Mouse (Mus musculus): ENCODE results near the gene Gipc1. TPM values are rescaled to one million over a fixed set of nuclear protein-coding genes. Genes with fewer than 3 reads are reported as not detected.
A peak's percentile ranks its signal among the peaks of the same experiment; 100 is the strongest.

Gipc1 gene
- polyA plus RNA-seq, 1 experiment from 2014 or later: 204 TPM

DNA sequence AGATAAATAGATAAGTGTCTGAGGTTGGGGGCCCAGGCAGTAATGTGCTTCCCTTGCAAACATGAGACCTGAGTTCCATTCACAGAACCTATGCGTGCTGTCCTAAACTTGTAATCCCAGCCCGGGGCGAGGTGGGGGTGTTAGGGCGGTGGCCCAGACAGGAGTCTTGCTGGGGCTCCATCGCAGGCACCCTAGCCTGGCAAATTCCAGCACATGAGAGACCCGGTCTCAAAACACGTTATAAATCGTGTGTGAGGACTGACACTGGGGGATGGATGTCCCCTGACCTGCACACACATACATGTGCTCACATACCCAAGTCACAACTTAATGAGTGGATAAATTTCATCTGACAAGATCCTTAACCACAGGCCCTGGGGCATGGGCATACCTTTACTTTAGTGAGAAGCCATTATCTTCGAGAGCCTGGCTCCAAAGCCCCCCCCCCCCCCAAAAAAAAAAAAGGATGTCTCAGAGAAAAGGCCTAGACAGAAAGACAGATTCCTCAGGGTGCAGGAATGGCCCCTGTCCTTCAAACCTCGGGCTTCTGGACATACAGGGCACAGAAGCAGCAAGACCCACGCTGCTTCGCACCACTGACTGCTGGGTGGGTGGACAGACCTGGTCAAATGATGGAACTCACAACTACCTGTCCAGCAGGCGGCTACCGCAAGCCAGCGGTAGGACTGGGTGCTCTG, 30.6 kb upstream of the Gipc1 start:
- H3K9ac ChIP-seq (replicated peaks): peak overlapping the region; percentile 63
- peak overlapping the region; percentile 42 for H3K4me3 ChIP-seq
- peak overlapping the region; percentile 77 for H3K4me2 ChIP-seq (replicated peaks)
- ATAC-seq (ENCODE audit: low FRiP score, low read depth): peak; percentile 63
- no peak overlapping the region for H3K27ac ChIP-seq (replicated peaks)
- H3K9me3 ChIP-seq: no peaks in the 10 kb centered on the region
- H3K27me3 ChIP-seq: 0 out of 2 replicates have a peak, but pooled peaks cover 7% of the 10 kb centered on the region
- 57% methylated on average over 15 of the region's 15 CpGs for WGBS
- no peaks in the 10 kb centered on the region for H3K4me1 ChIP-seq
- H3K36me3 ChIP-seq: no peaks in the 10 kb centered on the region

DNA sequence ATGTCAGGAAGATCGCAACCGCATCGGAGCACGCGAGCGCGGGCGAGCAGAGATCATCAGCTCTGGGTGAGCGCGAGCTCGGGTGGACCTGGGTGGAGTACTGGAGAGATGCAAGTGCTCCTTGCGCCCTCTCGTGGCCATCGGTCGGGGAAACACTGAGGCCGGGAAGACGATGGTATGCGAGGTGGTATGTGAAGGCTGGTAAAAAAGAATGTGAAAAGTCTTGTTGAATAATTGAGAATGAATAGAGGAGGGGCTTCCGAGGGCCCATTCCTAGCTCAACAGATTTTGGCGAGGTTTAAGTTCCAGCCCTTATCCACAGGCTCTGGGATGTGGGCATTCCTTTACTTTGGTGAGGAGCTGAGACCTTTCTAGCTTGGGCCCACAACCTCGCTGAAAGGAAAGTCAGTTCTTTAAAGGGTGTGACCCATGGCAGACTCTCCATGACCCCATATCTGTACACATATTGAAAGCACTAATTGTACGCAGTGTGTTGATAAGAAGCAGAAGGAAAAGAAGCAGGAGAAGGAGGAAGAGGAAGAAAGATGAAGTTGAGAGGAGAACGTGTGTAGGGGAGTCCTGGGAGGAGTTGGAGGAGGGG, 30.0 kb upstream of the Gipc1 start:
- WGBS: 11% methylated on average over 23 of the region's 23 CpGs
- peak overlapping the region; percentile 42 for H3K4me3 ChIP-seq
- H3K4me2 ChIP-seq (replicated peaks): peak overlapping the region; percentile 77
- H3K27me3 ChIP-seq: 0 out of 2 replicates have a peak, but pooled peaks cover 7% of the 10 kb centered on the region
- no peaks in the 10 kb centered on the region for H3K9me3 ChIP-seq
- peak; percentile 93 for ATAC-seq (ENCODE audit: low FRiP score, low read depth)
- no peak overlapping the region for H3K27ac ChIP-seq (replicated peaks)
- no peaks in the 10 kb centered on the region for H3K4me1 ChIP-seq
- H3K36me3 ChIP-seq: no peaks in the 10 kb centered on the region
- H3K9ac ChIP-seq (replicated peaks): peak overlapping the region; percentile 63

DNA sequence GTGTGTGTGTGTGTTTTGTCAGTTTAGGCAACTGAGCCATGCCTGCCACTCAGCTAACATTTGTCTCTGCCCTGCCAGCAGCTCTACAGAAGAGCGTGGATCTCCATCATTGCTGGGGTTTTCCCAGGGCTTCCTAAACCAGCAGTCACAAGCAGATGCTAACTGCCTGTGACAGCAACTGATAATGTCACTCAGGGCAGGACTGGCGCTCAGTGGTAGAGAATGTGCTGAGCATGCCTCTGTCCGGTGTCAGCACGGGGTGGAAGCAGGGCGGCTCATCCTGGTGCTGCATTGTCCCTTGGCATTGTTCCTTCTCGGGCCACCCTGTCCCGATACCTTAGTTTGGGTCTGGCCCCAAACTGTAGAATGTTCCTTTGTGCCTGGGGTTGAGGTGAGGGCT, 28.9 kb upstream of the Gipc1 start:
- Histone ChIP-seq H3K36me3 (no peaks in the 10 kb centered on the region), H3K4me1 (no peaks in the 10 kb centered on the region), H3K4me2 (replicated peaks) (no peak overlapping the region), H3K9me3 (no peaks in the 10 kb centered on the region), H3K27me3 (0 out of 2 replicates have a peak, but pooled peaks cover 7% of the 10 kb centered on the region), H3K9ac (replicated peaks) (no peak overlapping the region), H3K27ac (replicated peaks) (no peak overlapping the region), H3K4me3 (no peak overlapping the region)
- ATAC-seq (ENCODE audit: low FRiP score, low read depth): no peak
- 95% methylated on average over 7 of the region's 7 CpGs for WGBS

DNA sequence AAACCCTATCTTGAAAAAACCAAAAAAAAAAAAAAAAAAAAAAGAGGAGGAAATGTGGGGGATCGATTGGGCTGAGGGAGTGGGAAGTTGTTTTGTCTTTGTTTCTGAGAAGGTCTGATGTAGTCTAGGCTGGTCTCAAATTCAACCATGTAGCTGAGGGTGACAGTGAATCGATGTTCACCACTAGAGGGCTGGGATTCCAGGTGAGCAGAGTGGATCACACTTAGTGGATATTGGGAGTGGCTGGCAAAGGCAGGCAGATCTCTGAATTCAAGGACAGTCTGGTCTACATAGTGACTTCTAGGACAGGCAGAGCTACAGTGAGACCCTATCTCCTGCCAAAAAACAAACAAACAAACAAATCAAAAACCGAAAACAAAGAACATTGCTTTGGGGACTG, 27.7 kb upstream of the Gipc1 start:
- Histone ChIP-seq H3K4me3 (no peak overlapping the region), H3K27ac (replicated peaks) (no peak overlapping the region)
- ATAC-seq (ENCODE audit: low FRiP score, low read depth): no peak

DNA sequence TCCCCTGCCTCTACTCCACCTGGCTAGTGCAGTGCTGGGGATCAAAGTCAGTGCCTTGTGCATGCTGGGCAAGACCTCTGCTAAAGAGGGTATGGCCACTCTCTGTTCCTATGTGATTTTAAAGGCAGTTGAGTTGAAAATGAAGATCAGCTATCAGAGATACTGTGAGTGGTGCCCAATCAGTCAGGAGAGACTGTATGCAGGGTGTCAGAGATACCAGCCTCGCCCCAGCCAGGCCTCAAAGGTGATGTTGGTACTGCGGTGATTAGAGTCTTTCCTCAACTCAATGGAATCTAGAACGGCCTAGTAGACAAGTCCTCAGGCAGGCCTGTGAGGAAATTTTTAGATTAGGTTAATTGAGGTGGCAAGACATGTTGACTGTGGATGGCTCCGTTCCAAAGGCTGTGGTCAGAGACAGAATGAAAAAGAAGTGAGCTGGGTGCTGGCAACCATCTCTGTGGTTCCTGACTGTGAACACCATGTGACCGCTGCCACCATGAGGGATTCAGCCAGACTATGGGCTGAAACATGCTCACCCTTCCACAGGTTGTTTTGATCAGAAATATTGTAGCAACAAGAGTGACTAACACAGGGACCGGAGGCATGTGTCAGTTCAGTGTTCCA, 26.7 kb upstream of the Gipc1 start:
- H3K9ac ChIP-seq (replicated peaks): no peak overlapping the region
- 0 out of 2 replicates have a peak, but pooled peaks cover 7% of the 10 kb centered on the region for H3K27me3 ChIP-seq
- no peak overlapping the region for H3K4me3 ChIP-seq
- no peaks in the 10 kb centered on the region for H3K4me1 ChIP-seq
- H3K4me2 ChIP-seq (replicated peaks): no peak overlapping the region
- no peak for ATAC-seq (ENCODE audit: low FRiP score, low read depth)
- no peaks in the 10 kb centered on the region for H3K36me3 ChIP-seq
- 83% methylated on average over 6 of the region's 6 CpGs for WGBS
- H3K27ac ChIP-seq (replicated peaks): no peak overlapping the region
- no peaks in the 10 kb centered on the region for H3K9me3 ChIP-seq

More for the DNA sequence above, 27.7 kb upstream of the Gipc1 start:
- 0 out of 2 replicates have a peak, but pooled peaks cover 7% of the 10 kb centered on the region for H3K27me3 ChIP-seq
- 48% methylated on average over 3 of the region's 3 CpGs for WGBS
- no peaks in the 10 kb centered on the region for H3K4me1 ChIP-seq
- no peaks in the 10 kb centered on the region for H3K36me3 ChIP-seq
- H3K9ac ChIP-seq (replicated peaks): no peak overlapping the region
- H3K4me2 ChIP-seq (replicated peaks): no peak overlapping the region
- no peaks in the 10 kb centered on the region for H3K9me3 ChIP-seq

DNA sequence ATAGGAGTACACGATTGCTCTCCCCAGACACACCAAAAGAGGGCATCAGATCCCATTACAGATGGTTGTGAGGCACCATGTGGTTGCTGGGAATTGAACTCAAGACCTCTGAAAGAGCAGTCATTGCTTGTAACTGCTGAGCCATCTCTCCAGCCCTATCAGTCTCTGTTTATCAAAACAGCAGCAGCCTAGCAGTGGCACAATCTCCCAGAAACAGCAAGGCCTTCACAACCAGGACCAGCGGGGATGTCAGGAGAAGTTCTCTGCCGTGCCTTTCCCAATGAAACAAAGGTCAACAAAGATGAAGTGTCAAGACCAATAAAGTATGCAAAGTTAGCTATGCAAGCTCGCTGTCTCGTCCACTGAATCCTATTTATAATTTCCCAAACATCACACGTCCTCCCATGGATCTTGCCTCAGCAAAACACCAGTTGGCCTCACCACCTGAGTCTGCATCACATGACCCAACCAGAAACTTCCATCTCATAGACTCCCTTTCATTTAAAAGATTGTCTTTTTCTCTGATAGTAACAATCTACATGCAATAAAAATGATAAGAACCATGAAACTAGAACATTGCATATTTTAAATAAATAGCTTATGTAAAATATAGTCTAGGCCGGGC, 20.3 kb upstream of the Gipc1 start:
- 92% methylated on average over 7 of the region's 7 CpGs for WGBS
- H3K9me3 ChIP-seq: peaks cover 7% of the 10 kb centered on the region; the same call in 1 of the 2 replicates
- no peak for ATAC-seq (ENCODE audit: low FRiP score, low read depth)
- no peaks in the 10 kb centered on the region for H3K27me3 ChIP-seq
- no peak overlapping the region for H3K9ac ChIP-seq (replicated peaks)
- H3K4me2 ChIP-seq (replicated peaks): no peak overlapping the region
- no peak overlapping the region for H3K27ac ChIP-seq (replicated peaks)
- H3K36me3 ChIP-seq: no peaks in the 10 kb centered on the region
- no peaks in the 10 kb centered on the region for H3K4me1 ChIP-seq
- H3K4me3 ChIP-seq: no peak overlapping the region

DNA sequence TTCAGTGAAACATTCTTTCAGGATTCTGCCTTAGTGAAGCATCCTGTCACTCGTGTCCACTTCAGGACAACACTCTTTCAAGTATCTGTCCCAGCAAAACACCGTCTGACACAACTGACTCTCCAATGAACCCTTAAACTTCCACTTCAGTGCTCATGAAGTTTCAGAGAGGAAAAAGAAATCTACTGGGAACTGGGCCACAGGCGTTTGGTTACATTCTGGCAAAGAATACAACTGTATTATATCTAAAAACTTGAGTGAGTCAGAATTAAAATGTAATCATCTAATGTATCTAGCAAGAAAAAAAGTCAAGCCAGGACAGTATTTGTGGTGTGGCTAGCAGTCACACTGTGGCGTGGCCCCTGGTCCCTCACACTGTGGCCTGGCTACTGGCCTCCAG, 13.6 kb upstream of the Gipc1 start:
- H3K4me1 ChIP-seq: no peaks in the 10 kb centered on the region
- H3K27ac ChIP-seq (replicated peaks): no peak overlapping the region
- WGBS: 74% methylated on average over 4 of the region's 4 CpGs
- no peaks in the 10 kb centered on the region for H3K27me3 ChIP-seq
- no peak overlapping the region for H3K4me3 ChIP-seq
- H3K36me3 ChIP-seq: no peaks in the 10 kb centered on the region
- no peak overlapping the region for H3K9ac ChIP-seq (replicated peaks)
- H3K4me2 ChIP-seq (replicated peaks): no peak overlapping the region
- peaks cover 7% of the 10 kb centered on the region; the same call in 1 of the 2 replicates for H3K9me3 ChIP-seq
- ATAC-seq (ENCODE audit: low FRiP score, low read depth): no peak

DNA sequence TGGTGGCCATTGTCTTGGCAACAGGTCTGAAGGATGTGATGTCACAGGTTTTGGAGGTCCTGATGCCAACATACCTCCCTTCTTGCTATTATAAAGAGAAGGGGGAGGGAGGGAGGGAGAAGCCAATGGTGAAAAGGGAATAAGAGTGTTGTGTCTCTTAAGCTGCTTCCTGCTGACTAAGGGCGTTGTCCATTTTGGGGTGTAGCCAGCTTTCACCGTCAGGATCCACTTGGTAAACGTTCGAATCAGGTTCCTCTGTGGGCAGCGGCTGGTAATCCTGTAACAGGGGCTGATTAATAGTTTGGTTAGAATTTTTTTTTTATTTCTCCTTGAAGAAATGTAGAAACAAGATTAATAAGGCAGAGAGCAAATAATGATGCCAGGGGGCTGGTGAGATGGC, 12.8 kb upstream of the Gipc1 start:
- H3K4me2 ChIP-seq (replicated peaks): no peak overlapping the region
- H3K27me3 ChIP-seq: no peaks in the 10 kb centered on the region
- H3K36me3 ChIP-seq: no peaks in the 10 kb centered on the region
- 68% methylated on average over 5 of the region's 5 CpGs for WGBS
- peaks cover 7% of the 10 kb centered on the region; the same call in 1 of the 2 replicates for H3K9me3 ChIP-seq
- H3K9ac ChIP-seq (replicated peaks): no peak overlapping the region
- H3K4me3 ChIP-seq: no peak overlapping the region
- no peak overlapping the region for H3K27ac ChIP-seq (replicated peaks)
- no peak for ATAC-seq (ENCODE audit: low FRiP score, low read depth)
- no peaks in the 10 kb centered on the region for H3K4me1 ChIP-seq

DNA sequence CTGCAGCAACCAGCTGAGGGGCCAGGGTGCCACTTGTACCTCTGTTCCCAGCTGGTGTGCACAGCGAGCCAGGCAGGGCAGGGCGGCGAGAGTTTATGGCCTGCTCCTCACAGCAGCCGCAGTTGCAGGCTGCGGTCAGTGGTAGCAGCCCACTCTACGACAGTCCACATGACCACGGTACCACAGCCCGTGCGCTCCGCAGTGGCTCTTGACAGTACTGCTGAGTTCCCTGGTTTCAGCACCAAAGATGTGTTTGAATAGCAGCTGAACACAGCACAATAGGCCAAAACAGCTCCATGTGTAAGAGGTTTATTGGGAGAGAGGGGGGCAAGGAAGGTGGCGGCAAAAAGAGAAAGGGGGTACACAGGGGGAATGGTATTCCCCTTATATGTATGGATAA, 5.0 kb upstream of the Gipc1 start:
- H3K4me1 ChIP-seq: peaks cover 6% of the 10 kb centered on the region
- no peaks in the 10 kb centered on the region for H3K36me3 ChIP-seq
- no peak overlapping the region for H3K4me2 ChIP-seq (replicated peaks)
- no peaks in the 10 kb centered on the region for H3K9me3 ChIP-seq
- H3K27ac ChIP-seq (replicated peaks): no peak overlapping the region
- H3K27me3 ChIP-seq: no peaks in the 10 kb centered on the region
- WGBS: 94% methylated on average over 11 of the region's 11 CpGs
- no peak for ATAC-seq (ENCODE audit: low FRiP score, low read depth)
- H3K4me3 ChIP-seq: no peak overlapping the region
- no peak overlapping the region for H3K9ac ChIP-seq (replicated peaks)

DNA sequence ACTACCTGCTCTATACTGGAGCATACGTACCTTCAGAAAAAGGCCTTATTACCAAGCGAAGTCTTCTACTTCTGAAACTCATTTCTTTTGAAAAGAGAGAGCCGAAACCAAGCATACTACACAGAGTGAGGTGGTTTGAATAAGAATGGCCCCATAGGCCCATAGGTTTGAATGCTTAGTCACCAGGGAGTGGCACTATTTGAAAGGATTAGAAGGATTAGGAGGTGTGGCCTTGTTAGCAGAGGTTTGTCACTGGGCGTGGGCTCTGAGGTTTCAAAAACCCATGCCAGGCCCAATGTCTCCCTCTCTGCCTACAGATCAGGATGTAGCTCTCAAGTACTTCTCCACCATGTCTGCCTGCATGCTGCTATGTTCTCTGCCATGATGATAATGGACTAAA, 4.4 kb upstream of the Gipc1 start:
- no peak overlapping the region for H3K4me2 ChIP-seq (replicated peaks)
- 88% methylated on average over 4 of the region's 4 CpGs for WGBS
- H3K27me3 ChIP-seq: no peaks in the 10 kb centered on the region
- peaks cover 6% of the 10 kb centered on the region for H3K4me1 ChIP-seq
- H3K27ac ChIP-seq (replicated peaks): no peak overlapping the region
- no peak overlapping the region for H3K9ac ChIP-seq (replicated peaks)
- H3K36me3 ChIP-seq: no peaks in the 10 kb centered on the region
- no peaks in the 10 kb centered on the region for H3K9me3 ChIP-seq
- H3K4me3 ChIP-seq: no peak overlapping the region
- no peak for ATAC-seq (ENCODE audit: low FRiP score, low read depth)

DNA sequence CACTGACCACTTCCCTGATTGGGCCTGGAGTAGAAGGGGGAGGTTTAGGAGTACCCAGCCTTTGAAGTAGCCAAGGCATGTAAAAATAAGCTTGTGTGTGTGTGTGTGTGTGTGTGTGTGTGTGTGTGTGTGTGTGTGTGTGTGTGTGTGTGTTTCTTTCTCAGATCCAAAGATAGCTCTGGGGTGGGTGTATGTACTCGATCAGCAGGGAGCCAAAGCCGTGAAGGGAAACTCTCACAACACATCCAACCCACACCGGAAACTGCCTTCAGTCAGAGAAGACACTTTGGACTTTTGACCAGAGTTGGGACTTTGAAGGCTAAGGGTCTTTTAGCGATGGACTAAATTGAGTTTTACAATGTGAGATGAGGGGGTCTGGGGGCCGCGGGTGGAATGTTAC, 2.8 kb upstream of the Gipc1 start:
- H3K36me3 ChIP-seq: no peaks in the 10 kb centered on the region
- ATAC-seq (ENCODE audit: low FRiP score, low read depth): no peak
- H3K9me3 ChIP-seq: no peaks in the 10 kb centered on the region
- H3K9ac ChIP-seq (replicated peaks): no peak overlapping the region
- no peak overlapping the region for H3K27ac ChIP-seq (replicated peaks)
- peaks cover 20% of the 10 kb centered on the region for H3K4me1 ChIP-seq
- no peak overlapping the region for H3K4me3 ChIP-seq
- H3K27me3 ChIP-seq: no peaks in the 10 kb centered on the region
- 94% methylated on average over 6 of the region's 6 CpGs for WGBS
- no peak overlapping the region for H3K4me2 ChIP-seq (replicated peaks)
